Mouse (Mus musculus): ENCODE data around the gene Gm16867.
"Not testable (repeated sequence)": the region's sequence is repeated elsewhere in the genome, so short reads cannot be mapped to it uniquely, and the experiment has no call there.

Gene Gm16867

DNA sequence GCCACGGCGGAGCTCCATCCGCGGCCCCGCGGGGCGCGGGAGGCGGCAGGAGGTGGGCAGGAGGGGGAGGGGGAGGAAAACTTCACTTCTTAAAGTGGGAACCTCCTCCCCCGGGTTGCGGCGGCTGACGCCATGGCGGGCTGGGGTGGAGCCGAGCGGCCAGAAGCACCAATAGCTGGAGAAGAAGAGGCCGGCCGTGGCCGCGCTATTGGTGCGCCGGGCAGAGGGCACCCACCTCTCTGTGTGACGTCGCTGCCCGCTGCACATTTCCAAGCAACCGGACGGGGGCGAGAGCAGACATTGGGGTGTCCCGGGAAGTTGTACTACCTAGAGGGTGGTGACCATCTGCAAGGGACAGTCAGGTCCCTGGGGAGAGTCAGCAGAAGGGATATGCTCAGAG lies at the start of gene Gm16867:
Gene Gm16867, minus strand, starts transcription at position 189 of the 400 bp plus-strand sequence.
- not testable (repeated sequence) for DNase-seq (ENCODE audit: low read depth, low spot score)

DNA sequence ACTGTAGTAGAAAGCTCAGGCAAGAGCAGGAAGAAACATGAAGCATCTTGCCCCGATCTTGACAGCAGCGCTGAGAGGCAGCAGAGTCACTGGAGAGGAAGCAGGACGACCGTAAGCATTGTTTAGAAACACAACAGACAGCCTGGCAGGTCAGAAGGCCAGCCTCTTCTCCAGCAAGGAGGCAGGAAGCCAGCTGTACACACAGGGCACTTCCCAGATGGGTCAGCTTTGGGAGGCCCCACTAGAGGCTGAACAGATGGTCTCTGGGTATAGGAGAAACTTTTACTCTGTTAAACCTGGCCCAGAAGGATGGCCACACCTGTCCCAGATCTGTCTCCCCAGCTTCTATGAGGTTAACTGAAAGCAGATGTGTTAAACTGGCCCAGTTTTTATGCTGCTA lies 44.1 kb upstream of the Gm16867 start:
- DNase-seq (ENCODE audit: low read depth, low spot score) = not testable (repeated sequence)

DNA sequence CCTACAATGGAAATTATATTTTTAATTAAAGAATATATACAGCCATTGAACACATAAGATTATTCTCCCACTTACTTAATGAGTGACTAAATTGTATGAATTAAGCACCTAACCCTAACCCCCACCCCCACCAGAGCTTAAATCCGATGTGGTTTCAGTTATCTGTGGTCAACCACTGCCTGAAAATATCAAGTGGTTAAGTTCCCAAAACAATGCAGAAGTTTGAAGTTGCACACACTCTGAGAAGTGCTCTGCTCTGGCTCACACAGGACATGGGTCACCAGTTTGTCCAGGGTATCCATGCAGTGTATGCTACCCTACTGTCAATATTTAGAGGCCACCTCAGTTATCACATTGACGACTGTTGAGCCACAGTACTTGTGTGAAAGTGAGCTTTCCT lies 41.9 kb upstream of the Gm16867 start:
- not testable (repeated sequence) for DNase-seq (ENCODE audit: low read depth, low spot score)

DNA sequence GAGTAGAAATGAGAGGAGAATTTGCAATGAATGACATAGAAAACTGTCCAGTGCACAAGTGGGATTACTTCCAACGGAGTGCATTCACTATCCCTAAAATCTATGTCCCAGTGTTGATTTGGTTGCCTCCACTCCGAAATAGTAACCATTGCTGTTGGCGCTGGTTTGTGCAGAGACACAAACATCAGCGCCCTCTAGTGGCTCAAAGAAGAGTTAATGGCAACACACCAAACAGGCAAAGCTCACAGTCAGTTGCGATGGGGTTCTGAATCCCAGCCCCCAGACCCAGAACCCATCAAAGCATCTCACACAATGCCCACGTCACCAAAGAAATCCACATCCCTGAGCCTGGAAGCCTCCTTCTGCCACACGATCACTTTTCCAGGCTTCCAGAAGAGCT lies 40.9 kb upstream of the Gm16867 start:
- DNase-seq (ENCODE audit: low read depth, low spot score) = not testable (repeated sequence)

- not testable (repeated sequence) for DNase-seq (ENCODE audit: low read depth, low spot score)
These were observed 39.5 kb upstream of the Gm16867 start for GRCm38 (mm10) chr14:69542695-69543094.

DNA sequence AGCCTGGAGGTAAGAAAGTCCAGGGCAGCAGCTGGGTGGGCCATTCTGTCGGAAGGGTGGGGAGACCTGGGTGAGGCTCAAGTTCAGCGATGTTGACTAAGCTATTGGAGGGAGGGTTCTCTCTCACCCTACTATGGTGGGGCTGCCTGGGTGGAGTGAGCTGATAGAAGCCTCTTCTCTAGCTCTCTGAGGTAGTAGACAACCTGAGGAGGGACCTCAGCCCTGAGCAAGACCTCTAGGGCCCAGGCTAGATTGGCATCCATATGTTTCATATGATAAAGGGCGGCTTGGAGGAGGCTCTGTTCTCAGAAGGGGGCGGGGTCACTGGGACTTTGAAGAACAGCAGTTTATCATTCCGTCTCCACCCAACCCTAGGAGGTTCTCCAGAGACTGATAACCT lies 37.0 kb upstream of the Gm16867 start:
- DNase-seq (ENCODE audit: low read depth, low spot score) = not testable (repeated sequence)

DNA sequence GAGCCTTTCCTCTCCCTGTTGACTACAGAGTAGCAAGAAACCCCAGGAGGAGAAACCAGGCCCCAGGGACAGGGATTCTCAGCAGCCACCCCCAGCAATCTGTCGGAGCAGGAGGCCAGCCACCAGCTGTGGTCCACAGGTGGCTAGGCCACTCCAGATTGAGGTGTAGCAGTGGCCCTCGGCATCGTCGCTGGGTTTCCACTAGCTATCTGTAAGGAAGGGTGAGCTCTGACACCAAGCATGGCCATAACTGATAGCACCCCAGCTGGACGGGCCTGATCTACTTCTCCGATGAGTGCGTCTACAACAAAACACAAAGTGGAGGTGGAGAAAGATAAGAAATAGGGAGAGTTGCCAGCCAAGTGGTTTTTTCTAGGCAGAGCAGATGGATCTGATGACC lies 33.4 kb upstream of the Gm16867 start:
- DNase-seq (ENCODE audit: low read depth, low spot score) = not testable (repeated sequence)

- DNase-seq (ENCODE audit: low read depth, low spot score) = not testable (repeated sequence)
These were observed 23.0 kb upstream of the Gm16867 start for GRCm38 (mm10) chr14:69526202-69526601.

- not testable (repeated sequence) for DNase-seq (ENCODE audit: low read depth, low spot score)
These were observed 19.8 kb upstream of the Gm16867 start for GRCm38 (mm10) chr14:69523001-69523400.

DNA sequence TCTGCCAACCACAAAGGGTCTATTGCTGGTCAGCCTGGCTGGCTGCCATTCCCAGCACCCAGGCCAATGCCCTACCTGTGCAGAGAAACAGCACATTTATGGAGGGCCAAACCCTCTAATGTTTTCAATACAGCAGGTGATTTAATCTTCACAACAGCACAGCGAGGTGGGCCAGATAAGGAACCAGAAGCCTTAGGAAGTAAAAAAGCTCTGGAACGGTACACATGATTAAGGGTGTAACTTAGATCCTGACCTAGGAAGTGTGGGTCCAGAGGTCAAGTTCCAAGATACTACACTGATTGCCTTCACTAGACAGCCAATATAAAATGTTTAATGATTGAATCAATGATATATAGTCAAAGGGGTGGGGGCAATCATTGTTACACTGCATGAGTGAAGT lies 17.6 kb upstream of the Gm16867 start:
- DNase-seq (ENCODE audit: low read depth, low spot score) = not testable (repeated sequence)

DNA sequence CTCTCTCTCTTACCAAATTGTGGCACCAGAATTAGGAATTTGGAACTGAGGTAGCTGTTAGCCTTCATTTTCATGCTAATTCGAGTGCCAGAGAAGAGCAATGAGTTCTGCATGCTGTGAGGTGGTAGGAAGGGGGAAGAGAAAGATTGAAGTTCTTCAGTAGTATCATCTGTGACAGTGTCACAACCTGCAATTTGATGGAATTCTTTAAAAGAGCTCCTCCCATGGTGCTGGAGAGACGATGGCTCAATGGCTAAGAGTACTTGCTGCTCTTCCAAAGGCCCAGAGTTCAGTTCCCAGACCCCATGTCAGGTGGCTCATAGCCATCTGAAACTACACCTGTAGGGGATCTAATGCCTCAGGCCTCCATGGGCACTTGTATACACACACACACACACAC lies 9.3 kb upstream of the Gm16867 start, which contains the start of gene Gm27179:
Gene Gm27179, minus strand, starts transcription at position 101 of the 400 bp plus-strand sequence.
- DNase-seq (ENCODE audit: low read depth, low spot score) = not testable (repeated sequence)

GRCm38 (mm10) chr14:69507000-69507399 lies 3.8 kb upstream of the Gm16867 start:
- DNase-seq (ENCODE audit: low read depth, low spot score) = not testable (repeated sequence)

DNA sequence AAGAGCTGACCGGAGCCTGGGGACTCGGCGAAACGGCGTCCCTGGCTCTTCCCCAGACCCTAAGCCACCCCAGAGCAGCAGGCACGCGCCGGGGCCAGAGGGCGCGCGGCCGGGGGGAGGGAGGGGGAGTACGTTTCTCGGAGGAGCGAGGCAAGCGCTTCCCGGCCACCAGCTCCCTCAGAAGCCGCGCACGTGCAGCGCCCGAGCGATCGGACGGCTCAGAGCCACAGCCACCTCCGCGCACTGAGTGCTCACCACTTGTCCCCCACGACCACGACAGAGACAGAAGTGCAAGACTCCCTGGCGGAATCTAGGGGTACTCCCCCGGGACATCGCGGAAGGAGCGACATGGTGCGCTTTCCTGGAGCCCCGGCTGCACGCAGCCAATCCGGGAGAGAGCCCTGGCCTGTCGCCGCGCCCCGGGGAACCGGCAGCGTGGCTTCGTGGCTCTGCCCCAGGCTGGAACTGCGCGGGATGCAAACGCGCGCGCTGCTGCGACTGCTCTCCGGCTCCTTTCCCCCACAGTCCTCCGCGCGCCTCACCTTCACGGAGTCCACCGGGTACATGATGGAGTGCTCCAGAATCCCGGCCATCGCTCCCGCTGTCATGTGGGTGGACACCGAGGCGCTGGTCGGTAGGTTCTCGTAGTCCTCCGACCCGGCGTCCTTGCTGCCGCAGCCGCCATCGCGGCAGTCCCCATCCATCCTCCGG lies 567 bp downstream of the Gm16867 start:
- DNase-seq (ENCODE audit: low read depth, low spot score) = not testable (repeated sequence)

DNA sequence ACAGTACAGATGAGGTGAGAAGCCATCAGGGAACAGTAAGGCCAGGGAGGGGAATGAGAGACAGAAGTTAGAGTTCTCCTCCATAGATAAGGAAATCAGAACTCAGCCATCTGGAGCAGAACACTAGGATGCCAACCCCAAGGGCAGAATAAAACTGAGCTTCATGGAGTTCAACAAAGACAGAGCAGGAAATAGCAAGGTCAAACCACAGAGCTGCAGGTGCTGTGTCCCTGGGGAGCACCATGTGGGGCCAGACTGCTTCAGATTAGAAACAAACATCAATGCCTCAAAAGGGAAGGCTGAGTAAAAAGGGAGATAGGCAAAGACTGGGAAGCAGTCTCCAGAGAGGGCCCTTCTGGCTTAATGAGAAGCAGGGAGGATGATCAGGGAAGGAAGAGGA lies 6.9 kb downstream of the Gm16867 start:
- DNase-seq (ENCODE audit: low read depth, low spot score) = not testable (repeated sequence)

- not testable (repeated sequence) for DNase-seq (ENCODE audit: low read depth, low spot score)
These were observed 8.2 kb downstream of the Gm16867 start for GRCm38 (mm10) chr14:69494946-69495345.

DNA sequence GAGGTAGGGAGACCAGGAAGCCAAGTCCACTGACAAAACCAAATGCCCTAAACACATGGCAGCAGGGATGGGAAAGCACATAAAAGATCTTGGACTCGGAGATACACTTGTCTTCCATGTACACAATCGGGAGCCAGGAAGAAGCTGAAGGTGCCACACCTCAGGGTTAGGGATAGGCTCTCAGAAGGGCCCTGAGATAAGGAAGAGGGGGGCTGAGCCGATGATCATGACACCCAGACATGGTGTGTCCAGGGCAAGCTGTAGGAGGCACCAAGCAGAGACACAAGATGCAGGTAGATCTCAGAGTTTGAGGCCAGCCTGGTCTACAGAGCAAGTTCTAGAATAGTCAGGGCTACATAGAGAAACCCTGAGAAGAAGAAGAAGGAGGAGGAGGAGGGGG lies 8.6 kb downstream of the Gm16867 start:
- not testable (repeated sequence) for DNase-seq (ENCODE audit: low read depth, low spot score)

DNA sequence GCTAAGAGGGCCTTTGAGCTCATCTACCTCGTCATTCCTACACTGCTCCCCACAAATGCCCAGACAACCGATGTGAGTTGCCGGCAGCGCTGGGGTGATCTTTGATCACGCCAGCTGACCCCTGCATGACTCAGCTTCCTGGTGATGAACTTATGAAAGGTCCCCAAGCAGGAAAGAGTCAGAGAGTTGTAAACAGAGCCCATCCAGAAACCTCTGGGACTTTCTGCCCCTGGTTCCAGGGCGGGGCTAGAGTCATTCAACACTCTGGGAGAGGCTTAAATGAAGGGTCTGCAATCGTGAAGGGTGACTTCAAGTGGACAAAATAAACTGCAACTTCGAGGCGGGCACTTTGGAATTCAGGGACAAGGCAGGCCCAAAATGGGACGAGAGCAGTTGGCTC lies 15.2 kb downstream of the Gm16867 start:
- not testable (repeated sequence) for DNase-seq (ENCODE audit: low read depth, low spot score)

GRCm38 (mm10) chr14:69485466-69486135 lies 17.6 kb downstream of the Gm16867 start:
- not testable (repeated sequence) for DNase-seq (ENCODE audit: low read depth, low spot score)

- DNase-seq (ENCODE audit: low read depth, low spot score) = not testable (repeated sequence)
These were observed 29.1 kb downstream of the Gm16867 start for GRCm38 (mm10) chr14:69473941-69474646.

DNA sequence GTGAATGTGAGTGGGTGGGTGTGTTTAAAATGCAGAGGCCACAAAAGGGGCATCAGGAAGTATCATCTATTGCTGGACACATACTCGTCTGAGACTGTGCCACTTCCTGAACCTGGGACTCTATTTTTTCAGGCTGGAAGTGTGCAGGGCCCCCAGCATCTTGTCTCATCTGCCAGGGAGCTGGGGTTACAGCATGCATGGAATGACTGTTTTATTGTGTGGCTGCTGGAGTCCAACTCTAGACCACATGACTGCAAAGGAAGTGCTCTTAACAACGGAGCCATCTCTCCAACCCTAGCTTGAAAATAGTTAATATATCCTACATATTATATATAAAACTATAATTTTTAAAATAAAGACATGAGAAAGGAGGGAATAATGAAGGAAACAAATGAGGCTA lies 29.8 kb downstream of the Gm16867 start:
- not testable (repeated sequence) for DNase-seq (ENCODE audit: low read depth, low spot score)

DNA sequence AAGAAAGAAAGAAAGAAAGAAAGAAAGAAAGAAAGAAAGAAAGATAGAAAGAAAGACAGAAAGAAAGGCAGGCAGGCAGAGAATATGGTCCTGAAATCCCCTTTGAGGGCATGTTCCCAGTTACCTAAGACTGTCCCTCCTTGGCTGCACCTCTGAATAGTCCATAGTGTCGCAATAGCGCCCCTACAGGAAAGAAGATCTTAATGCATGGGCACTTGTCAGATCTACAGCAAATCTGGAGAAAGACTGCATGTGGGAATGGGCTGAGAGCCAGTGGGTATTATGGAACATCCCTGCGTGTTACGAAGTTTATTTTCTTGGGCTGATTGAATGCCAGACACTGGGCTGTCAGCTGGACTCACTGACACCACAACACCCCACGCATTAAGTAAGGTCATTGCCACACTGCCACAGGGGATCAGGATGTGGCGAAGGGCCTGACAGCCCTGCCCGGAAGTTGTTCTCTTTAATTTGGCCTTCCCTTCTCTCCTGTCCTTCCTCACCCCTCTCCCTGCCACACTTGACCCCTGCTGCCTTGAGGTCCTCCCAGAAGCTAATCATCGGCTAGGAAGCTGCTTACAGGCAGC lies 32.9 kb downstream of the Gm16867 start:
- not testable (repeated sequence) for DNase-seq (ENCODE audit: low read depth, low spot score)
